Mouse (Mus musculus) layer of hippocampus, adult 18-20 months (tissue): Measurements from ENCODE around the gene G6pdx. TPM values are rescaled to one million over a fixed set of nuclear protein-coding genes. Genes with fewer than 3 reads are reported as not detected.

Source experiments
- total RNA-seq, 2 experiments: library from RNA; stranded (reverse); gene quantifications; 2 replicates each; pipeline ENCODE4 v1.2.3; 2021

Gene G6pdx
- total RNA-seq, 2 experiments from 2014 or later = 26.0 to 29.3 TPM

Other genes starting within 250 kb of the G6pdx start
- gene Flna, start 179.4 kb downstream of the G6pdx start, total RNA-seq = 10 to 100 TPM; 44.8 to 52.5 TPM
- gene Emd, start 174.5 kb downstream of the G6pdx start, total RNA-seq = 10 to 100 TPM; 37.2 to 43.0 TPM
- gene Rpl10, start 158.4 kb downstream of the G6pdx start, total RNA-seq = 100 to 1,000 TPM; 185 to 211 TPM
- 10 to 100 TPM; 57.7 to 60.7 TPM for gene Taz, start 147.3 kb downstream of the G6pdx start, total RNA-seq
- gene Dnase1l1, start 146.9 kb downstream of the G6pdx start, total RNA-seq = 1 to 10 TPM; 2.4 to 2.6 TPM
- gene Atp6ap1, start 132.1 kb downstream of the G6pdx start, total RNA-seq = 100 to 1,000 TPM; 327 to 335 TPM
- 100 to 1,000 TPM; 615 to 618 TPM for gene Gdi1, start 124.2 kb downstream of the G6pdx start, total RNA-seq
- 10 to 100 TPM; 24.6 to 30.3 TPM for gene Fam50a, start 116.2 kb downstream of the G6pdx start, total RNA-seq
- gene Plxna3, start 100.1 kb downstream of the G6pdx start, total RNA-seq = 10 to 100 TPM; 22.2 to 23.0 TPM
- 10 to 100 TPM; 19.7 to 24.0 TPM for gene Lage3, start 75.6 kb downstream of the G6pdx start, total RNA-seq
- 10 to 100 TPM; 61.5 to 61.8 TPM for gene Ubl4a, start 56.0 kb downstream of the G6pdx start, total RNA-seq
- 1 to 10 TPM; 2.3 to 2.6 TPM for gene Slc10a3, start 55.8 kb downstream of the G6pdx start, total RNA-seq
- 10 to 100 TPM; 15.4 to 20.8 TPM for gene Fam3a, start 35.9 kb downstream of the G6pdx start, total RNA-seq
- gene Ikbkg, start 35.9 kb downstream of the G6pdx start, total RNA-seq = 10 to 100 TPM; 49.7 to 51.5 TPM
- not detected for gene Gm6880, start 52.2 kb upstream of the G6pdx start, total RNA-seq
- gene Olfr1326-ps1, start 145.7 kb upstream of the G6pdx start, total RNA-seq = not detected
- not detected for gene Olfr1325, start 163.5 kb upstream of the G6pdx start, total RNA-seq
- under 1 TPM in 1 of 2 experiments, not detected in 1; 0.71 TPM for gene Gm5640, start 216.4 kb upstream of the G6pdx start, total RNA-seq